Mouse (Mus musculus): ENCODE results near the gene Litaf. TPM values are rescaled to one million over a fixed set of nuclear protein-coding genes. Genes with fewer than 3 reads are reported as not detected.

Litaf gene
- polyA plus RNA-seq, 1 experiment from 2014 or later: 44.5 TPM

DNA sequence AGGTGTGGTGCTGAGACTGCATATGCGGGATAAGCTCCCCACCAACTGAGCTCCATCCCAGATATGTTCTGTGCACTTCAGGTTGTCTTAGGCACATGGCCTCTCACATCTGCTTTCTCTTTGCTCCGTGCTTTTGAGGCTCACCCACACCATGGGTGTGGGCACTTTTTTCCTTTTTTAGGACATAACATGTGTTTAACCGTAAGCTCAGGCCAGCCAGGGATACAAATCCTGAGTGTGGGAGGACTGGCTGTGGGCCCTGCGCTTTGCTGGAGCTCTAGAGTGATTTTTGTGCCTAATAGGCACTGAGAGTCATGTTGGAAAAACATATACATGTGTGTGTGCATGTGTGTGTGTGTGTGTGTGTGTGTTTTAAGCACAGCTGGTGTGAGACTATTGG, 110.9 kb downstream of the Litaf start:
- Histone ChIP-seq H3K27ac (ENCODE audit: low read depth, low read length) (no peak overlapping the region), H3K27me3 (replicated peaks; ENCODE audit: control insufficient read depth, insufficient read depth, low read length) (no peaks in the 10 kb centered on the region), H3K4me3 (ENCODE audit: low read depth, low read length) (no peak overlapping the region), H3K4me2 (ENCODE audit: low read length) (no peak overlapping the region), H3K36me3 (ENCODE audit: control insufficient read depth, insufficient read depth, low read length) (no peaks in the 10 kb centered on the region), H3K9me3 (replicated peaks; ENCODE audit: control insufficient read depth, low read length) (no peaks in the 10 kb centered on the region), H3K4me1 (ENCODE audit: control insufficient read depth, insufficient read depth, low read length) (peaks cover 28% of the 10 kb centered on the region), H3K9ac (ENCODE audit: low read length) (no peak overlapping the region)
- ATAC-seq (no peak), DNase-seq (ENCODE audit: low spot score) (no peak)
- WGBS: 94% methylated on average over 4 of the region's 4 CpGs

DNA sequence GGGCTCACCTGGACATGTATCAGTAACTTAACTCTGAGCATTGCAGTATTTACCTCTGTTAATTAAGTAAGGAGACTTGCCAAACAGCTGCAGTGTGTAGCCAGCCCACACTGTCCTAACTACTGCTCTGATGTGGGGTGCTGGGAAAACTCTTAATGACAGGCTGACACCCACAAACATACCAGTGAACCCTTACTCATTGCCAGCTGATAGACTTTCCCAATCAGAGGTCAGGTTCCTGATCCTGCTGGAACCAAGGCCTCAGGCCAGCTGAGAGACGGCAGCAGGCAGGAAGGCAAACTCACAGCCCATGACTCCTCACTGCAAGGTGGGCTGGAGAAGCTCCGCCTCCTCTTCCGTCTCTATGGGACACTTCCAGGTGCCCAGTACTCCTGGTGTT, 113.1 kb downstream of the Litaf start:
- ATAC-seq (no peak), DNase-seq (ENCODE audit: low spot score) (no peak)
- no peak overlapping the region for H3K4me2 ChIP-seq (ENCODE audit: low read length)
- H3K9me3 ChIP-seq (replicated peaks; ENCODE audit: control insufficient read depth, low read length): no peaks in the 10 kb centered on the region
- peaks cover 17% of the 10 kb centered on the region for H3K4me1 ChIP-seq (ENCODE audit: control insufficient read depth, insufficient read depth, low read length)
- 86% methylated on average over 3 of the region's 3 CpGs for WGBS
- H3K27ac ChIP-seq (ENCODE audit: low read depth, low read length): no peak overlapping the region
- no peaks in the 10 kb centered on the region for H3K27me3 ChIP-seq (replicated peaks; ENCODE audit: control insufficient read depth, insufficient read depth, low read length)
- H3K9ac ChIP-seq (ENCODE audit: low read length): no peak overlapping the region
- no peaks in the 10 kb centered on the region for H3K36me3 ChIP-seq (ENCODE audit: control insufficient read depth, insufficient read depth, low read length)
- no peak overlapping the region for H3K4me3 ChIP-seq (ENCODE audit: low read depth, low read length)

DNA sequence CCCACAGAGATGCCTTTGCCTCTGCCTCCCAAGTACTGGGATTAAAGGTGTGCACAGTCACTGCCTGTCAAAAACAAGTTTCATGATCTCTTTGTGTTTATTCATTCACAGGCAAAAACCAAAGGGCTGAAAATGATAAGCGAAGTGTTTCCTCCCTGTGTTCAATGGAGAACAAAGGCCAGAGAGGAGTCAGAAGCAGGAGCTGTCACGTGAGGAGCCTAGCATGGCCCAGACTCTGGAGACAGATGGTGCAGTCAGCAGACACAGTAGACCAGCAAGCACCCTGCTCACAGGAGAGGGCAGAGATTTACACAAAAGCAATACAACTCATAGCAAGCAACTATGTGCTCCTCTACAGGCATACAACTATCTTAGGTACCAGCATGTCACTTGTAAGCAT, 113.9 kb downstream of the Litaf start:
- Histone ChIP-seq H3K4me1 (ENCODE audit: control insufficient read depth, insufficient read depth, low read length) (peaks cover 9% of the 10 kb centered on the region), H3K9me3 (replicated peaks; ENCODE audit: control insufficient read depth, low read length) (no peaks in the 10 kb centered on the region), H3K36me3 (ENCODE audit: control insufficient read depth, insufficient read depth, low read length) (no peaks in the 10 kb centered on the region), H3K4me3 (ENCODE audit: low read depth, low read length) (no peak overlapping the region), H3K9ac (ENCODE audit: low read length) (no peak overlapping the region), H3K27me3 (replicated peaks; ENCODE audit: control insufficient read depth, insufficient read depth, low read length) (no peaks in the 10 kb centered on the region), H3K27ac (ENCODE audit: low read depth, low read length) (no peak overlapping the region), H3K4me2 (ENCODE audit: low read length) (no peak overlapping the region)
- WGBS: 61% methylated on average over 2 of the region's 2 CpGs
- no peak for DNase-seq (ENCODE audit: low spot score)
- no peak for ATAC-seq

DNA sequence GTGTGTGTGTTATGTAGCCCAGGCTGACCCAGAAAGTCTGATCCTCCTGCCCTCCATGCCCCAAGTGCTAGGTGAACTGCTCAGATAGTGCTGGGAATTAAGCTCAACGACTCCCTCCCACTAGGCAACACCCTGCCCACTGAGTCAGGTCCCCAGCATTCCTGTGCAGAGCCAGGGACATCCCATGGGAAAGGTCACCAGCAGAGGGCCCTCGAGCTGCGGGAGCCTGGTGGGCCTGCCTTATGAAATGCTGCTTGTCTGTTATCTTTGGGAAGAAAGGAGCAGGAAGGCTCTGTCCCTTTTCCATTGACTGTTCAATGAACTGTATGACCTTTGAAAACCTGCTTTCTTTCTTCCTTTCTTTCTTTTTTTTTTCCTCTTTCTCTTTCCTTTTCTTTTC, 114.4 kb downstream of the Litaf start:
- Histone ChIP-seq H3K27ac (ENCODE audit: low read depth, low read length) (no peak overlapping the region), H3K36me3 (ENCODE audit: control insufficient read depth, insufficient read depth, low read length) (no peaks in the 10 kb centered on the region), H3K4me2 (ENCODE audit: low read length) (no peak overlapping the region), H3K9ac (ENCODE audit: low read length) (no peak overlapping the region), H3K4me3 (ENCODE audit: low read depth, low read length) (no peak overlapping the region), H3K27me3 (replicated peaks; ENCODE audit: control insufficient read depth, insufficient read depth, low read length) (no peaks in the 10 kb centered on the region), H3K9me3 (replicated peaks; ENCODE audit: control insufficient read depth, low read length) (no peaks in the 10 kb centered on the region), H3K4me1 (ENCODE audit: control insufficient read depth, insufficient read depth, low read length) (peaks cover 5% of the 10 kb centered on the region)
- WGBS: 18% methylated on average over 3 of the region's 3 CpGs
- no peak for DNase-seq (ENCODE audit: low spot score)
- no peak for ATAC-seq

DNA sequence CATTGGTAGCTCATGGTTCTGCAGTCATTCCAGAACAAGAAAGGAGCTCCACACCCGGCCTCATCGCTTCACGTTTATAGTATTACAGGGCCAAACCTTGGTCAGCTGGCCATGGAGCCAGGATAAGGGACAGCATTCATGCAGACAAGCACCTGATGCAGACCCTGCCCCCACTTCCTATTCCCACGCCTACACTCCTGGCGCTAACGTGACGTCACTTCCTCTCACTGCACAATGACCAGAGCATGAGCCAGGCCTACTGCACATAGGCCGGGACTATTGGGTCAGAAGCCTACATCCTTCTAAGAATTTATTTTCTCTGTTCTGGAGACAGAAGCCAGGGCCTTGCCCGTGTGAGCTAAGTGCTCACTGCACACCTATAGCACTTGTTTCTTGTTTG, 115.4 kb downstream of the Litaf start:
- H3K4me1 ChIP-seq (ENCODE audit: control insufficient read depth, insufficient read depth, low read length): no peaks in the 10 kb centered on the region
- ATAC-seq (no peak), DNase-seq (ENCODE audit: low spot score) (no peak)
- no peak overlapping the region for H3K4me2 ChIP-seq (ENCODE audit: low read length)
- H3K9ac ChIP-seq (ENCODE audit: low read length): no peak overlapping the region
- no peaks in the 10 kb centered on the region for H3K36me3 ChIP-seq (ENCODE audit: control insufficient read depth, insufficient read depth, low read length)
- no peak overlapping the region for H3K27ac ChIP-seq (ENCODE audit: low read depth, low read length)
- no peaks in the 10 kb centered on the region for H3K9me3 ChIP-seq (replicated peaks; ENCODE audit: control insufficient read depth, low read length)
- 84% methylated on average over 9 of the region's 9 CpGs for WGBS
- no peak overlapping the region for H3K4me3 ChIP-seq (ENCODE audit: low read depth, low read length)
- H3K27me3 ChIP-seq (replicated peaks; ENCODE audit: control insufficient read depth, insufficient read depth, low read length): no peaks in the 10 kb centered on the region

DNA sequence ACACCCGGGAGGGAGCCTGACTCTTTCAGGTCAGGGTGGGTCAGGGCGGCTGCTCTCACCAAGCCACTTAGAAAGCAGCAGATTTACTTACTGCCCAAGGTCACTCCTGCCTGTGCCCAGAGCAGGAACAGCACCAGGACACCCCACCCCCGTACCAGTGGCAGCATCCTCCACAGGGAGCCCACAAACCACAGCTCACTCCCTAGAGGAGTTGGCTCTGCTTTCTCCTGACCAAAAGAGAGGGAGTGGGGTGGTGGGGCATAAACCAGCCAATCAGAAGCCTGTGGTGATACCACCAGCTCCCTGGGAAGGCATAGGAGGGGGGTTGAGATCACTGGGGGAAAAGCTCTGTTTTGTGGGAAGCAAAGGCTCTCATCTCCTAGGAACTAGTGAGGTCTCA, 118.2 kb downstream of the Litaf start:
- H3K4me2 ChIP-seq (ENCODE audit: low read length): no peak overlapping the region
- ATAC-seq (no peak), DNase-seq (ENCODE audit: low spot score) (no peak)
- no peaks in the 10 kb centered on the region for H3K4me1 ChIP-seq (ENCODE audit: control insufficient read depth, insufficient read depth, low read length)
- H3K27me3 ChIP-seq (replicated peaks; ENCODE audit: control insufficient read depth, insufficient read depth, low read length): no peaks in the 10 kb centered on the region
- no peak overlapping the region for H3K4me3 ChIP-seq (ENCODE audit: low read depth, low read length)
- H3K27ac ChIP-seq (ENCODE audit: low read depth, low read length): no peak overlapping the region
- WGBS: 15% methylated on average over 3 of the region's 3 CpGs
- no peaks in the 10 kb centered on the region for H3K9me3 ChIP-seq (replicated peaks; ENCODE audit: control insufficient read depth, low read length)
- no peaks in the 10 kb centered on the region for H3K36me3 ChIP-seq (ENCODE audit: control insufficient read depth, insufficient read depth, low read length)
- no peak overlapping the region for H3K9ac ChIP-seq (ENCODE audit: low read length)

DNA sequence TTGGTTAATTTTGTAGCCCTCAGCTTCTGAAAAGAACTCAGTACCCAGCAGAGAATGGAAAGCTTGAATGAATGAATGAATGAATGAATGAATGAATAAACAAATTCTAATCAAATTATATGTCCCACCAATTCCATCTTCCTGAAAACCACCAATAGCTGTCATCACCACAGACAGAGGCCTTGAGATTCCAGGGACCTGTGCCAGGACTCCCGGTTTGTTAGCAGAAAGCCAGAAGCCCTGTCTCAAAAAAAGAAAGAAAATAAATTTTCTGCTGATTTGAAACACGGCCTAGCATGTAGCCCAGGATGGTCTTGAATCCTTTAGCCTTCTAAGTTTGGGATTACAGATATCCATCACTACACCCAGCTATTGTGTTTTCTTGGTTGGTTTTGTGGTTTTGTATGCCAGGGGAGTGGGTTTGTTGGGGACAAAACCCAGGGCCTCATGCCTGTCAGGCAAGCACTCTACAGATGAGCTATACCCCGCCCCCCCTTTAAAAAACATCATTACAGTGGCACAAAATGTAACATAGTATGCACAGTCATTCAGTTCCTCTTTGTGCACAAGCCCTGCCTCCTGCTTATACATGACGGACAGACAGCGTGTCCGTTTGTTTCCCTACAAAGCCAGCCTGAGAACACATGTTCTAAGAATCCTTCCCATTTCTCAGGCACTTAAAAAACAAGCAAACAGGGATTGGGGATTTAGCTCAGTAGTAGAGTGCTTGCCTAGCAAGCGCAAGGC, 120.4 kb downstream of the Litaf start:
- Histone ChIP-seq H3K4me3 (ENCODE audit: low read depth, low read length) (no peak overlapping the region), H3K36me3 (ENCODE audit: control insufficient read depth, insufficient read depth, low read length) (no peaks in the 10 kb centered on the region), H3K4me2 (ENCODE audit: low read length) (no peak overlapping the region), H3K27me3 (replicated peaks; ENCODE audit: control insufficient read depth, insufficient read depth, low read length) (no peaks in the 10 kb centered on the region), H3K4me1 (ENCODE audit: control insufficient read depth, insufficient read depth, low read length) (no peaks in the 10 kb centered on the region), H3K27ac (ENCODE audit: low read depth, low read length) (no peak overlapping the region), H3K9ac (ENCODE audit: low read length) (no peak overlapping the region), H3K9me3 (replicated peaks; ENCODE audit: control insufficient read depth, low read length) (no peaks in the 10 kb centered on the region)
- WGBS: 66% methylated on average over 7 of the region's 7 CpGs
- ATAC-seq: no peak
- peak; percentile 33 for DNase-seq (ENCODE audit: low spot score)

DNA sequence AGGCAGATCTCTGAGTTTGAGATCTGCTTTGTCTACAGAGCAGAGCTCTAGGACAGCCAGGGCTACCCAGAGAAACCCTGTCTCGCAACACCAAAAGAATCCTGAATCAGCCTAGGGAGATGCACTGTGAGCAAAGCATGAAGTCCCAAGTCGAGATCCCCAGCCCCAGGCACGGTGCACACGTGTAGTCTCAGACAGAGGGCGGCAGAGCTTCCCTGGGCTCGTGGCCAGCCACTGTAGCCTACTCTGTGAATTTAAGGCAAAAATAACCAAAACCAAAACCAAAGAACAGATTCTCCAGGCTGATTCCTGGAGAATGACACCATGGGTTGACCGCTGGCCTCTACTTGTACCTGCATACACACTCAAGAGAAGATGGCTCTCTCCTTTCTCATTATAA, 121.4 kb downstream of the Litaf start:
- 81% methylated on average over 7 of the region's 7 CpGs for WGBS
- H3K27me3 ChIP-seq (replicated peaks; ENCODE audit: control insufficient read depth, insufficient read depth, low read length): no peaks in the 10 kb centered on the region
- H3K4me1 ChIP-seq (ENCODE audit: control insufficient read depth, insufficient read depth, low read length): no peaks in the 10 kb centered on the region
- no peak for ATAC-seq
- no peak overlapping the region for H3K9ac ChIP-seq (ENCODE audit: low read length)
- no peaks in the 10 kb centered on the region for H3K9me3 ChIP-seq (replicated peaks; ENCODE audit: control insufficient read depth, low read length)
- no peak for DNase-seq (ENCODE audit: low spot score)
- no peaks in the 10 kb centered on the region for H3K36me3 ChIP-seq (ENCODE audit: control insufficient read depth, insufficient read depth, low read length)
- H3K27ac ChIP-seq (ENCODE audit: low read depth, low read length): no peak overlapping the region
- H3K4me3 ChIP-seq (ENCODE audit: low read depth, low read length): no peak overlapping the region
- H3K4me2 ChIP-seq (ENCODE audit: low read length): no peak overlapping the region

DNA sequence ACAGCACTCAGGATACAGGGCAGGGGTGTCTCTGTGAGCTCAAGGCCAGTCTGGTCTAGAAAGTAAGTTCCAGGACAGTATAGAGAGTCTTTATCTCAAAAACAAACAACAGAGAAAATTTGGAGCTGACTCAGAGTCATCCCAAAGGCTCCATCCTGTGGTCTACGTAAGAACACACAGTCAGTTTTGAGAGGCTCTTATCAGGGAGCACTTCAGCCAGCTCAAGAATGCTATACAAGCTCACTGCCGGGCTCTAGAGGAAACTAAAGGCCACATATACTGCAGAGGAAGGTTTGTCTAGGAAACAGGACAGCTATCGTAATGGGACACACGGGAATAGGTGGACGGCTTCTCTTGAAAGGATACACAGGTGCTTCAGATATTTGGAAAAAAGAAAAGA, 122.7 kb downstream of the Litaf start:
- WGBS: 73% methylated on average over 5 of the region's 5 CpGs
- no peaks in the 10 kb centered on the region for H3K36me3 ChIP-seq (ENCODE audit: control insufficient read depth, insufficient read depth, low read length)
- no peaks in the 10 kb centered on the region for H3K9me3 ChIP-seq (replicated peaks; ENCODE audit: control insufficient read depth, low read length)

More for the DNA sequence above, 122.7 kb downstream of the Litaf start:
- H3K4me1 ChIP-seq (ENCODE audit: control insufficient read depth, insufficient read depth, low read length): no peaks in the 10 kb centered on the region
- H3K27me3 ChIP-seq (replicated peaks; ENCODE audit: control insufficient read depth, insufficient read depth, low read length): no peaks in the 10 kb centered on the region
- no peak overlapping the region for H3K27ac ChIP-seq (ENCODE audit: low read depth, low read length)
- ATAC-seq: no peak
- no peak for DNase-seq (ENCODE audit: low spot score)
- no peak overlapping the region for H3K9ac ChIP-seq (ENCODE audit: low read length)
- no peak overlapping the region for H3K4me3 ChIP-seq (ENCODE audit: low read depth, low read length)
- H3K4me2 ChIP-seq (ENCODE audit: low read length): no peak overlapping the region
